Mouse (Mus musculus) lung, postnatal 4 days (tissue): ENCODE results near the gene Igf1.
A peak's percentile ranks its signal among the peaks of the same experiment; 100 is the strongest.

Experiments used
- DNase-seq, 2 experiments: peaks; one replicate each; pipeline ENCODE4 v3.0.0; 2021

The Igf1 gene

DNA sequence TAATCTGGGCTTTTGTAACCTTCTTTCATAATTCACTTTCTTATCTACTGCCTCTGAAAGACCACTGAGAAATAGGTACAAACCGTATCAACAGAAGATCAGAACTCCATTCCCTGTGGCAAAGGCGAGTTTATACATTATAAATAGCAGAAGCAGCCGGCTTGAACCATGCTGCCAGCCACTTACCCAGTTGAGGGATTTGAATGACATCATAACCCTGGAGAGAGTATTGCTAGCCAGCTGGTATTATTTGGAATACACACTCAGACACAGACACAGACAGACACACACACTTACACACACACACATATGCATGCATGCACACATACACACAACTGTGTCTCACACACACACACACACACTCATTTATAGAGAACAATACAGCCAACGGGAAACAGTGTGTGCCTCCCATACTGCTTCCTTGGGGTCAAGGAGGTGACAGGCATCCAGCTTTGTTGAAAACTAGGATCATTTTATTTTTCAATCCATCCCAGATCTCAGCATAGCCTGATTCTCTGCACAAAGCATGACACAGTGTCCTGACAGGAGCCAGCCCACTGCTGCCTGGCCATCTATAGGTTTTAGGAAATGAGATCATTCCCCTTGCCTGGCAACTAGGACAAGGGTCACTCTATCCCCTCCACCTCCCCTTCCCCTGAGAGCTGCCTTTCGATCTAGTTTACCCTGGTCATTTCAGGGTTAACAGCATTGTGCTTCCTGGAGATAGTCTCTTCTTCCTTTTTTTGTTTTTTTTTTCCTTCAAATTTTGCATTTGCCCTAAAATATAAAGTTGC is at the start of gene Igf1:
Gene Igf1, plus strand, starts transcription at position 253 of the 794 bp plus-strand sequence.
- no peak for DNase-seq

GRCm38 (mm10) chr10:87812157-87813072 is 45.6 kb upstream of the Igf1 start:
- DNase-seq, result no peak

DNA sequence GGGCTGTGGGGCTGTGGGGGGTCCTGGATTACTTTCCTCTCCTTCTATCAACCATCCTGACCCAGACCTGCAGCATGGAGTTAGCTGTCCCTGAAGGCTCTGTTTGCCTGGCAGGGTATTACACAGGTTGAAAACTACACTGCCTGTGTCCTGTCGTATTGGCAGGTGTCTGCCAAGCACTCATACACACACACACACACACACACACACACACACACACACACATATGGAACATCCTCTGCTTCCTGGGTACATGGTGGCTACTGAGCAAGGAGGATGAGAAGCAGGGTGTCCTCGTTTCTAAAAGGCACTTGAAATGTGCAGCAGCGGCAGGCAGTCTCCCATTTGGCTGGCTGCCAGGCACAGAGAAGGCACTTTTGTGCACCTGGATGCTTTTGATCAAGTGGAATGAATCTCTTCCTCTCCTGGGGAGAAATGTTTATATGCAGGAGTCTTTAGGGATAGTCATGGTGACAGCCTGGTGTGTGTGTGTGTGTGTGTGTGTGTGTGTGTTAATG is 44.9 kb upstream of the Igf1 start:
- no peak for DNase-seq

DNA sequence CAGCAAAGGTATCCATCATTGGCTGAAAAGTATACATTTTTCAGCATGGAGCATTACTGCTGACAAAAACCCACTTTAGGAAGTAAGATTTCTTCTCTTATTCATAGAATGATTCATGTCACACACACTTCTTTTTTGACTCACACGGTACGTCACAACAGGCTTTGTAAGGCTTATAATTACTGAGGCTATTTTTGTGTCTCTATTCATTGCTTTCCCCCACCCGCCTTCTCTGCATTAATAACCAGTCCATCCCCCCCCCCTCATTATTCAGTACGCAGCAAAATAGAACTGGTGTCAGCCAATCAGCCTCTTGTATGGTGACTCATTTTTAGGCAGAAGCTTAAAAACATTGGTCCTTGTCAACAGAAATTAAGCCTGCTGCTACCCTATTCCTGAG is 41.2 kb upstream of the Igf1 start:
- no peak for DNase-seq

GRCm38 (mm10) chr10:87817786-87818185 is 40.3 kb upstream of the Igf1 start:
- no peak for DNase-seq

DNA sequence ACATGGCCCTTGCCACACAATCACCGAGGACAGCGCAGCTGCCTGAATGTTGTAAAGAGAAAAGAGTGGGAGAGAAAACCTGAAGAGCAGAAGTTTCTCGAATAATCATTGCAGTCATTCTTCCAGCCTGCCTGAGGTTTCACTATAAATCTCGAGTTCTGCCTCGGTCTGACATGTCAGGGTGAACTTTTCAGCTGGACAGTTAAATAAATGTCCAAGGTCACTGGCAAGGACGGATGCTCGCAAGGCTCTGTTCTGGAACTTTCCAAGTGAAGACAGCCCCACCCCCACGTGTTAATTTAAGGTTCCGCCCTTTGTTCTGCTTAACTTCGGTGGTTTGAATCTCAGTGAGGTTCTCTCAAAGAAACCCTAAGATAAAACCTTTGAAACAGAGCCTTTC is 36.2 kb upstream of the Igf1 start:
- no peak for DNase-seq

DNA sequence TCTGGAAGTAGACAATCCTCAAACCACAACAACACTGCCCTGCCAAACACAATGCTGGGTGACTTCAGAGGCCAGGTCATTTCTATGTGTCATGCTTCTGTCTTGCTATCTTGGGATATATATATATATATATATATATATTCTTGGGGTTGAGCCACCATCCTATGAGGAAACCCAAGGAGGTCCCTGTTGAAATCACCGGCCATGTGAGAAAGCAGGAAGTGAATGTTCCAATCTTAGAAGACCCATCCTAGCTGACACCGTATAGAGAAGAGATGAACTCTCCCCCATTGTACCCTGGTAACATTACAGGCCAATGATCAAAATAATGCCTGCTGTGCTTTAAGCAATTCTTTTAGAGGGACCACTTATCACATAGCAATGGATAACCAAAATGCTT is 28.1 kb upstream of the Igf1 start:
- DNase-seq, result peak in 1 of 2 experiments; percentile 12

GRCm38 (mm10) chr10:87830639-87831038 is 27.4 kb upstream of the Igf1 start:
- DNase-seq, result peak in 1 of 2 experiments; percentile 9

GRCm38 (mm10) chr10:87832101-87832500 is 26.0 kb upstream of the Igf1 start:
- no peak for DNase-seq

DNA sequence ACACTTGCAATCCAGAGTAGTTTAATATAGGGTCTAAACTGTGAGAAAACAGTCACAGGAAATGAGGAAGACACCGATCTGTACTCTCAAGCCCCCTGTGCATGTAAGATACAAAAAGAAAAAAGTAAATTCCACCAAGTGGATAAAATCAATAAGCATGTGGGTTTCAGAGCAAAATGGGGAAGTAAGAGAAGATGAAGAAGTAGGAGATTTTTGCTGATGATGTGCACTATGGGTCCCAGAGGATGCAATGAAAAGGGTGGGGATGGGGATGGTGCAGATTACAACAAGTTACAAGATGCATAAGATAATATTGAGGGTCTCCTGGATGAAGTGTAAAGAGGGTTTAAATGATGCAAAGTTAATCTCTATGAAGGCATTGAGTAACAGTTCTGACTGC is 18.6 kb upstream of the Igf1 start:
- no peak for DNase-seq

- DNase-seq, result no peak
Observed at GRCm38 (mm10) chr10:87842501-87842900, 15.6 kb upstream of the Igf1 start.

GRCm38 (mm10) chr10:87844917-87845552 is 13.0 kb upstream of the Igf1 start:
- DNase-seq, result no peak

DNA sequence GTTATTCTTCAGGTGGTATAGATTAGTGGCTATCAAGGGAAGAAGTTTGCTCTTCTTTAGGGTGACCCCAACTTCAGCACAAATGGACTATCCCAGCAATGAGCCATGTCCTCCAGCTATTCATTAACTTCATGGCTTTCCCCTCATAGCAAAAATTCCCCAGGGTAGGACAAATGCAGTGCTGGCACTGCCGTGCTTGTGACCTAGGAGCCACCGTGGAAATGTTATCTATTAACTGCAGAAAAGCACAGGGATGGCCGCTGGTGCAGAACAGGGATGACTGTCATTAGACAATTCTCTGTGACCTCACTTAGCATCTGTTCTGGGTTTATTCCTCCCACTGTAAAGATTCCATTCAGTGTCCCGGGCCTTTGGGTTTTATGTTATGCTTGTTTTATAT is 10.2 kb upstream of the Igf1 start:
- DNase-seq, result no peak

- no peak for DNase-seq
Observed at GRCm38 (mm10) chr10:87848419-87848818, 9.6 kb upstream of the Igf1 start.

DNA sequence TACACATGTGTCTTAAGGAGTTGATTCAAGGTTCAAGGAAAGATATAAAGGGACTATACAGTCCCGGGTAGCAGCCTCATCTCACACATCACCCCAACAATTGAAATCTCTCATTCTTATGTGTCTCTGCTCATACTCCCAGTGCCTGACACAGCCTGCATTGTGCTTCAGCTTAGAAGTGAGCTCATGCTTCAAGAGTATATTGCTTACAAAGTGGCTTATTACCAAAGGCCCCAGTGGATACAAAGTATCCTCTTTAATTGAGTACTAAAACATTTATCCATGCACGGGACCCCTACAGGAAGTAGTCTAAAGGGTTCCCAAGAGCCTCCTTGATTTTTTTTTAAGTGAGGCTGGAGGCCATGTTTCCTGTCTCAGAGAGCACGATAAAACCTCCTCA is 6.6 kb upstream of the Igf1 start:
- DNase-seq, result no peak

DNA sequence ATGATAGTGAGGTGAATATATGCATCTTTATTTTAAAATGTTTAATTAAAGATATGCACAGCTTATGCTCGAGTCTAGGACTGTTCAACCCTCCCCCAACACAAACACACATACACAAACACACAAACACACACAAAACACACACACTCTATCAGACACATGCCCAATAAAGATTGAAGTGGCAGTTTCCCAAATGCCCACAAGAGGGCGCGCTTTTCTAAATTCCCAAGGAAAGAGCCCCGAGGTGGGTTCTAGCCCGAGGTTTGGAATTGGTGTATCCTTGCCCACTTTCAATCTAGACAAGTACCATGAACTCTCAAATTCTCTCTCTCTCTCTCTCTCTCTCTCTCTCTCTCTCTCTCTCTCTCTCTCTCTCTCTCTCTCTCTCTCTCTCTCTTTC is 3.7 kb upstream of the Igf1 start:
- DNase-seq, result peak; percentile 29 to 68

GRCm38 (mm10) chr10:87855423-87856122 is 2.5 kb upstream of the Igf1 start:
- no peak for DNase-seq

DNA sequence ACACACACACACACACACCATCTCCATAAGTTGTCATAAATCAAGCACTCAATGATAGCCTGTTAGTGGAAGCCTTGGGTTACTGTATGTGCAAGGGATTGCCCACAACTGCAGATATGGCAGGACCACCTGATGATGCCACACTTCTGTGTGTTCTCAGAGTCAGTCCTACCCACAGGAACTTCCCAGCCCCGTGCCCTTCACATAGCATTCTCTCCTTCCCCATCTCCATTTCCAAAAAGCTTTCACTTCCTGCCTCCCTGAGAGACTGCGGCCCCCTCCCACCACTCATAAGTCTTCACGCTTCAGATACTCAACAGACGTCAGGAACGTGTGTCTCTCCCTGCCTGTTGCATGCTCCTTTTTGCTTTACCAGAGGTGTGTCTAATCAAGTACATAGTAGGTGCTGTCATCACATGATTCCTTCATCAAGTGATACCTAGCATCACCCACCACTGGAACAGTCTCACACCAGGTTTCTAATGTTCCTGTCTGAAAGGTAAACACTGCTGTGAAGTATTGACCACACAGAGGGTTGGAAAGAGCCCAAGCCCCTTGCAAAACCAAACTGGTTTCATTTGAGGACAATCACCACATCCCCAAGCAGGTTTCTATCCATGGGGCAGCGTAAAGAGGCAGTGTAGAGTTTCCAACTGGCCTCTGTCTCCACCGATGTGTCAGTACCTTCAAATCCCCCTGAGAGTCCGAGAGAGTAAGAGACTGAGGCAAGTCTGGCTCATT is 680 bp upstream of the Igf1 start:
- no peak for DNase-seq

DNA sequence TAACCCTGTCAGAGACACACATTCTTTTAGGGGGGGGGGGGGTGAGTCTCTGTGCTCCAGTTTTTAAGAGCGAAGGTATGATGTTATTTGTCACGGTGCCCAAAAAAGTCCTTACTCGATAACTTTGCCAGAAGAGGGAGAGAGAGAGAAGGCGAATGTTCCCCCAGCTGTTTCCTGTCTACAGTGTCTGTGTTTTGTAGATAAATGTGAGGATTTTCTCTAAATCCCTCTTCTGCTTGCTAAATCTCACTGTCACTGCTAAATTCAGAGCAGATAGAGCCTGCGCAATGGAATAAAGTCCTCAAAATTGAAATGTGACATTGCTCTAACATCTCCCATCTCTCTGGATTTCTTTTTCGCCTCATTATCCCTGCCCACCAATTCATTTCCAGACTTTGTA is 874 bp downstream of the Igf1 start:
- DNase-seq, result peak in 1 of 2 experiments; percentile 9

GRCm38 (mm10) chr10:87859453-87859852 is 1.4 kb downstream of the Igf1 start:
- DNase-seq, result no peak

DNA sequence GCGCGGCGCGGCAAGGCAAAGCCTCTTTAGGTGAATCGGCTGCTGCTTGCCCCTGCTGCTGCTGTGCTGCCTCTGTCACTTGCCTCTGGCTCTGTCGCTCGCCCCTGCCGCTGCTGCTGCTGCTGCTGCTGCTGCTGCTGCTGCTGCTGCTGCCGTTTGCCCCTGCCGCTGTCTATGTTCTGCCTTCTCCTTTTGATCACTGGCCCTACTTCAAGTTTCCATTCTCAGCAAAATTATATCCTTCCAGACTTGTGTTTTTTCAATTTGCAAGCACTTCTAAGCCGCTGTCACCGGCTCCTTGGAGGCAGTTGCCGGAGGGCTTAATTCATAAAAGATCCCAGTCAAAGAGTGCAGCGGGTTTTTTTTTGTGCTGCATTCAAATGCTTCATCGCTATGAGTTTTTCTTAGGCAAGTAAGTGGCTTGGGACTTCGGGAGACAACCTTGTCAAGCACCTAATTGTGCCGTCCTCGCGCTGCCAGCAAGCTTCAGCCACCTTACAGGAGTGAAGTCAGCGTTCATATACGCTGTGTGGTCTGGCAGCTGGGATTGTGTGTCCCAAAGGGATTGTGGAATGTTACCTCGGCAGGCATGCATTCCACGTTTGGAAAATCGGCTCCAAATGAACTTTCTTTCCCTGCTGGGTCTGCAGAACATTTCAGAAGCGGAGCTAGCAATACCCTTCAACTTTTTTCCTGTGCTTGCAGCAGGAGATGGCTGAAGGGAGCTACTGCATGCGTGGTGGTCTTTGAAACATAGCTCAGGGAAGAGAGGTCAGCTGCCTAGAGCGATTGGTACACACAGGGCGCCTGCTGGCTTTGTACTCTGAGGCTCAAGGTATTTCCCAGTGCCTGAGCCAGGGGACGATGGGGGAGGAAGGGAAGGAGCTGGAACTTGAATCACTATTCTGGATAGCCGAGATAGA is 2.4 kb downstream of the Igf1 start:
- DNase-seq, result peak; percentile 35 to 47
